Mouse (Mus musculus): ENCODE measurements around the gene Cd200r1. TPM values are rescaled to one million over a fixed set of nuclear protein-coding genes. Genes with fewer than 3 reads are reported as not detected.
"Not testable (repeated sequence)": the region's sequence is repeated elsewhere in the genome, so short reads cannot be mapped to it uniquely, and the experiment has no call there.

Gene Cd200r1
- polyA plus RNA-seq, 1 experiment from 2014 or later: 0.81 TPM

DNA sequence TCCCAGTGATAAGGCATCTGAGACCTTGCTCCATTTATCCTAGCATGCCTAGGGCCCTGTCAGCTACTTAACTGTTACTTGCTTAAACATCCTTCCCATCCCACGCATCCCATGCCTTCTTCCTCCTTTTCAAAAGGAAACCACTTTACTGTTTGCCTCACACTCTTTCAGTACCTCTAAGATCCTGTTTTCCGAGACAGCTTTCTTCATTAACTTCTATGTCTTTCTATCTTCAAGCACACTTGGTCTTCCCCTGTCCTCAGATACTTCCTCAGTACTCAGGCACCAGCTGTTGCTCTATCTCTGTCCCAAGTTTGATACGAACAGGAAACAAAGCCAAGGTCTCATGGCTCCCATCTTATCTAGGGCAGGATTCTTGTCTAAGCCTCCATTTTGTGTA is 8.1 kb downstream of the Cd200r1 start:
- no peaks in the 10 kb centered on the region for H3K36me3 ChIP-seq
- no peak overlapping the region for H3K4me3 ChIP-seq
- H3K27me3 ChIP-seq: no peaks in the 10 kb centered on the region
- no peak overlapping the region for H3K27ac ChIP-seq (replicated peaks)
- no peaks in the 10 kb centered on the region for H3K9me3 ChIP-seq
- no peaks in the 10 kb centered on the region for H3K4me1 ChIP-seq (replicated peaks)
- no peak for ATAC-seq (ENCODE audit: low read depth)
- no peak overlapping the region for H3K9ac ChIP-seq
- no peak overlapping the region for H3K4me2 ChIP-seq
- 89% methylated on average over 3 of the region's 3 CpGs for WGBS

DNA sequence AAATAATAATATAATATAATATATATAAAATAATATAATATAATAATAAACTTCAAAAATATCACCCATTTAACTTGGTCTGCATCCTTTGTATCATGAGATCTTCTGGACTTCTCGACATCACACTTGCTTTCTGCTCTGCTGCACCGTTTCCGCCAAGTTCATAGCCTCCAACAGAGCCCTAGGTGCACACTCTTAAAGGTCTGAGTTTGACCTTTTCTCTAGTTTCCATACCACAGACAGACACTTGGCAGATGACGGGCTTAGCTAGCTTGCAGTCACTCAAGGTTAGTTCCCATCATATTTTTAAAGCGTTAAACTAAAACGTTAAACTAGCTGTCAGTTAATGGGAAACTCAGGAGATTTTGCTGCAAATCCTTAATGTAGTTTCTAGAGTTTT is 8.7 kb downstream of the Cd200r1 start:
- Histone ChIP-seq H3K36me3 (no peaks in the 10 kb centered on the region), H3K9me3 (no peaks in the 10 kb centered on the region), H3K27ac (replicated peaks) (no peak overlapping the region), H3K9ac (no peak overlapping the region), H3K4me2 (no peak overlapping the region), H3K4me3 (no peak overlapping the region), H3K4me1 (replicated peaks) (no peaks in the 10 kb centered on the region), H3K27me3 (no peaks in the 10 kb centered on the region)
- no peak for ATAC-seq (ENCODE audit: low read depth)
- 89% methylated on average over 6 of the region's 6 CpGs for WGBS

DNA sequence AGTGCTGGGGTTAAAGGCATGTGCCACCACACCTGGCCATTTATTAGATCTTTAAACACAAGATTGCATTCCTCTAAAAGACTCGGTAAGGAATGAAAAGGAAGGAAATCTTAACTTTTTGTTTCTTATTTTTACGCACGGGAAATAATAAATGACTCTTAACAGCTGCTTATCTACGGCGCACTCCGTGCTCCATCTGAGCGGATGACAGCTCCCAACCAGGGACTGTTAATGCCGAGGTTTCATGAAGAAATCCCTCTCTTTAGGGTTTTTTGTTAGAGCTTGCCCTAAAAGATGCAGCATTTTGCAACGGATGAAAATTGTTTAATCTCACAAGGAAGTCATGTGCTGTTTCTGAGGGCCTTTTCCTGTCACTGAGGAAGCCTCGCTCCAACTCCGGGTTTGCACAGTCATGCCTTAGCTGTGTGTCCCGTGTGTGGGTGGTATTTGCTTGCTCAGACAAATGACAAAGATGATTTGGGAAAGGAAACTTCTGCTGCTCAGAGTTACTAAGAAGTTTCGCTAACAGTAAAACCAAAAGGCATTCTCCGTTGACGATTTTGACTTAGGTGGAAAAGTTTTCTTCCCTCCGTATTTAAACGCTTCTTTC is 13.1 kb downstream of the Cd200r1 start:
- no peaks in the 10 kb centered on the region for H3K4me1 ChIP-seq (replicated peaks)
- no peaks in the 10 kb centered on the region for H3K36me3 ChIP-seq
- H3K4me3 ChIP-seq: no peak overlapping the region
- ATAC-seq (ENCODE audit: low read depth): no peak
- no peak overlapping the region for H3K9ac ChIP-seq
- H3K9me3 ChIP-seq: no peaks in the 10 kb centered on the region
- WGBS: 84% methylated on average over 17 of the region's 17 CpGs
- H3K27ac ChIP-seq (replicated peaks): no peak overlapping the region
- no peaks in the 10 kb centered on the region for H3K27me3 ChIP-seq
- no peak overlapping the region for H3K4me2 ChIP-seq

DNA sequence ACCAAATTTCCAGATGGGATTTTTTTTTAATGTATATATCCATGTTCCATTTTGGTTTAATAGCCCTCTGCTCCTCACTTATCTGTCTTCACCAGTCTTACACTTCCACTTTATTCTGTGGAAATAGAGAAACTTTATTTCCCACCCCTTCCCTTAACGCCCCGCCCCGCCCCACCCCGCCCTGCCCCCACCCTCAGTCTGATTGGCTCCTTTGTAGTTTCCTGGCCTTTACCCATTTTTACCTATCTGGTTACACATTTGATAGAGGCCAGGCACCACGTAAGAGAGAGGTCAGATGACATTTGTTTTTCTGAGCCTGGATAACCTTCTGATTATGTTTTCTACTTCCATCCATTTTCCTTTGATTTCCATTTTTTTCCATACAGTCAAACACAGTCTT is 14.0 kb downstream of the Cd200r1 start:
- WGBS: 94% methylated on average over 5 of the region's 5 CpGs
- Histone ChIP-seq H3K4me2 (no peak overlapping the region), H3K9ac (no peak overlapping the region), H3K27ac (replicated peaks) (no peak overlapping the region), H3K9me3 (no peaks in the 10 kb centered on the region), H3K27me3 (no peaks in the 10 kb centered on the region), H3K4me1 (replicated peaks) (no peaks in the 10 kb centered on the region), H3K36me3 (no peaks in the 10 kb centered on the region), H3K4me3 (no peak overlapping the region)
- no peak for ATAC-seq (ENCODE audit: low read depth)

DNA sequence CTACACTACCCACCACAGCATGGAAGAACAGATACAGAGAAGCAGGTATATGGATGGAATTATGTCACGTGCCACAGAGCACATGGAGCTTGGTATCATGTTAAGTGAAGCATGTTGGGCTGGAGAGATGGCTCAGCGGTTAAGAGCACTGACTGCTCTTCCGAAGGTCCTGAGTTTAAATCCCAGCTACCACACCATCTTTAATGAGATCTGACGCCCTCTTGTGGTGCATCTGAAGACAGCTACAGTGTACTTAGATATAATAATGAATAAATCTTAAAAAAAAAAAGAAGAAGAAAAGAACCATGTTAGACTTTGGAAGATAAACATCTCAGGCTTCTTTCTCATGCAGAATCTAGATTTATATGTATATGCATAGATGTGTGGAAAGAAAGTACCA is 15.2 kb downstream of the Cd200r1 start:
- no peaks in the 10 kb centered on the region for H3K27me3 ChIP-seq
- no peak overlapping the region for H3K4me3 ChIP-seq
- 67% methylated on average over 4 of the region's 4 CpGs for WGBS
- no peaks in the 10 kb centered on the region for H3K4me1 ChIP-seq (replicated peaks)
- no peak for ATAC-seq (ENCODE audit: low read depth)
- H3K9me3 ChIP-seq: no peaks in the 10 kb centered on the region
- H3K36me3 ChIP-seq: no peaks in the 10 kb centered on the region
- H3K9ac ChIP-seq: no peak overlapping the region
- H3K27ac ChIP-seq (replicated peaks): no peak overlapping the region
- no peak overlapping the region for H3K4me2 ChIP-seq

DNA sequence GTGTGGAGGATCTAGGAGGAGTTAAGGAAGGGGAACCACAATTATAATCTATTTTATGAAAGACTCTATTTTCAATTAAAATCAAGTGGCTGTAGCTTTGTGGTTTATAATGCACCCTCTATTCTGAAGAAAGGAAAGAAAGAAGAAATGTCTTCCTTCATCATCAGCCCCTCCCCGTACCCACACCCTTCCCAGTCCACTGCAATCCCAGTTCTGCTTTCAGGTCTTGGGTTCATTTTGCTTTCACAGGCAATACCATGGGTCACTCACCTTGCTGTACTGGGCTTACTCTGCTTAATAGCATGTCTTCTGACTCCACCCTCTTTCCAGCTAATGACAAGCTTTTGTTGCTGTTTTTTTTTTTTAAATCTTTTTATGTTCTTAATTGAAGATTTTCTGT is 21.4 kb downstream of the Cd200r1 start:
- 90% methylated on average over 1 of the region's 1 CpGs for WGBS
- no peaks in the 10 kb centered on the region for H3K9me3 ChIP-seq
- no peak overlapping the region for H3K9ac ChIP-seq
- H3K27ac ChIP-seq (replicated peaks): no peak overlapping the region
- H3K4me2 ChIP-seq: no peak overlapping the region
- H3K27me3 ChIP-seq: no peaks in the 10 kb centered on the region
- no peak for ATAC-seq (ENCODE audit: low read depth)
- no peak overlapping the region for H3K4me3 ChIP-seq
- H3K36me3 ChIP-seq: no peaks in the 10 kb centered on the region
- no peaks in the 10 kb centered on the region for H3K4me1 ChIP-seq (replicated peaks)

DNA sequence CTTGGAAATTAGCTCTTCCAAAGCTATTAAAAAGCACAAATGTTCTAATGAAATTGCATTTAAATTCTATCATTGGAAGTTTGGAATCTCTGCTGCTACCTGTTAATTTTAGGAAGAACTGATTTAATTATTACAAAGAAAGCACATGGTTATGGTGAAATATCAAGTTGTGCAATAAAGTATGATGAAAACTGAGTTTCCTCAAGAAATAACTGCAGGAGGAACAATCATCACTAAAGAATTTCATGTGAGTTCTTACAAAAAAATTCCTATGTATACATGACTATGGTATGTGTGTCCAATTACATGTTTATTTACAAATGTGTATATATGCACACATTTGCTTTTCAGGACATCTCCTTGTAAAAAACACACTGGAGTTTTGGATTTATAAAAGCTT is 28.9 kb downstream of the Cd200r1 start:
- Histone ChIP-seq H3K27ac (replicated peaks) (no peak overlapping the region), H3K27me3 (no peaks in the 10 kb centered on the region), H3K4me2 (no peak overlapping the region), H3K9ac (no peak overlapping the region), H3K36me3 (no peaks in the 10 kb centered on the region), H3K4me1 (replicated peaks) (no peaks in the 10 kb centered on the region), H3K4me3 (no peak overlapping the region), H3K9me3 (no peaks in the 10 kb centered on the region)
- no peak for ATAC-seq (ENCODE audit: low read depth)

DNA sequence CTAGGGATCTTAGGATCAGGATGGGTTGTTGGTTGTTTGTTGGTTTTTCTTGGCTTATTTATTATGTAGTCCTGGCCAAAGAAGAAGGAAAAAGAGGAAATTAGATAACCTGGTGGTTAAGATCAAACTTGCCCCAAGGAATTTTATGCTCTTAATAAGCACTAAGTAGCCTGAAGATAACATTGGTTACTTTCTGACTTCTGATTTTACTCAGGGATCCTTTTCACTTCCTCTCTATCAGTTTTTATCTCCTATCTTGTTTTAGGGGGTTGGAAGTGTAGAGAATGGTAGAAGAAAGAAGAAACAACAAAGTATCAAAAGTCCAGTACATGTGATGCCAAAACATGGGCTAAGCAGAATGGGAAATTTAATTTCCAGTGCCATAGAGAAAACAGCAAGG is 40.4 kb downstream of the Cd200r1 start:
- Histone ChIP-seq H3K4me1 (replicated peaks) (no peaks in the 10 kb centered on the region), H3K9me3 (no peaks in the 10 kb centered on the region), H3K27ac (replicated peaks) (no peak overlapping the region), H3K4me2 (no peak overlapping the region), H3K36me3 (no peaks in the 10 kb centered on the region), H3K4me3 (no peak overlapping the region), H3K9ac (no peak overlapping the region), H3K27me3 (no peaks in the 10 kb centered on the region)
- no peak for ATAC-seq (ENCODE audit: low read depth)

DNA sequence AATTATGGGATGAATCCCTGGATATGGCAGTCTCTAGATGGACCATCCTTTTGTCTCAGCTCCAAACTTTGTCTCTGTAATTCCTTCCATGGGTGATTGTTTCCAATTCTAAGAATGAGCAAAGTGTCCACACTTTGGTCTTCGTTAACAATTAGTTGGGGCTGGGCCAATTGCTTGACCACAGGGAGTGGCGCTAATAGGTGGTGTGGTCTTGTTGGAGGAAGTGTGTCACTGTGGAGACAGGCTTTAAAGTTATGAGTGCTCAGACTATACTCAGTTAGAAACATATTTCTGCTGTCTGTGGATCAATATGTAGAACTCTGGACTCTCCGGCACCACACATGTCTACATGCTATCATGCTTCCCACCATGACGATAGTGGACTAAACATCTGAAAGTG is 44.7 kb downstream of the Cd200r1 start:
- WGBS: 95% methylated on average over 4 of the region's 4 CpGs
- H3K4me1 ChIP-seq (replicated peaks): not testable (repeated sequence)

DNA sequence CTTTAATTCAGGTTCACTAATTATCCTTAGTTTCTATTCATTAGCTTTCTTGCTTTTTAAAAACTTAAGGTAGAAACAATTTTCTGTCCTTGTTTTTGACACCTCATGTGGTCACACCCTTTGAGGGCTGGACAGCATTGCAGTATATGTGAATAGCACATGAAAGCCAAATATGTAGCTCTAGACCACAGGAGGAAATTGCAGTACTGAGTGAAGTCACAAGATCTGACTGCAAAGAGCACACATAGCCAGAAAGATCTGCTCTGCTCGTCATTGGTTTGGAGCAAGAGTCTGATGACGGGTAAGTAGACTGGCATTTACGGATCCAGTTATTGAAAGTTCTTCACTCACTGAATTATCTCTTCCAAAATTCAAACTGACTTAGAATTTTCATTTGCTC is 46.0 kb downstream of the Cd200r1 start, which contains the start of gene Cd200r4:
TSS of gene Cd200r4 (plus strand) at position 190 of the 400 bp plus-strand sequence.
- ATAC-seq (ENCODE audit: low read depth): no peak
- Histone ChIP-seq H3K27me3 (no peaks in the 10 kb centered on the region), H3K4me1 (replicated peaks) (no peaks in the 10 kb centered on the region), H3K4me2 (no peak within 1 kb of the TSS), H3K4me3 (no peak within 1 kb of the TSS), H3K27ac (replicated peaks) (no peak within 1 kb of the TSS), H3K9me3 (no peaks in the 10 kb centered on the region), H3K9ac (no peak within 1 kb of the TSS), H3K36me3 (no peaks in the 10 kb centered on the region)
- WGBS: 87% methylated on average over 3 of the region's 3 CpGs

More for the DNA sequence above, 44.7 kb downstream of the Cd200r1 start:
- H3K9me3 ChIP-seq; H3K27me3 ChIP-seq; H3K9ac ChIP-seq; H3K36me3 ChIP-seq; H3K27ac ChIP-seq (replicated peaks); ATAC-seq (ENCODE audit: low read depth); H3K4me3 ChIP-seq; H3K4me2 ChIP-seq: not testable (repeated sequence)

DNA sequence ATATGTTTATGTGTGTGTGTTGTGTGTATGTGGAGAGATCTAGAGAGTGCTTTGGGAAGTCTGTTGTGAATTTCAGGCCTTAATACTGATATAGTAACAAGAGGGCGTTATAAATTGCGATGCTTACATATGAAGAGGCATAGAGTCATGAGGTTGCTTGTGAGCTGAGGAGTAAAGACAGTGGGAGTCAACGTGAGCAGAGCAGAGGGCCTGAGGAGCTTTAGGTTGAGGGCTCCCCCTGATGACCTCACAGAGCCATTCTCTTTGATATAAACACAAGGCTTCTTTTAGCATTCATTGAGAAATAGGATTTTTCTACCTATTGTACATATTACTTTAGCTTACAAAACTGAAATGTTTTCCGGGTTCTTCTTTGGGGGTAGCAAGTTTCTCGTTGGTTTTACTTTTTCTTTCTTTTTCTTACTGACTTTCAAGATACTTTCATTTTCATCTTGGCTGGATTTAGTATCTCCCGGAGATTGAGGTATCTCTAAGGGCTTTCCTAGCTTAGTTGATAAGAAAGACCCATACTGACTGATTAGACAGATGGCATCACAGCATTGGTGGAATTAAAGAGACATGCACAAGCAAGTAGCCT is 47.0 kb downstream of the Cd200r1 start:
- H3K9me3 ChIP-seq: no peaks in the 10 kb centered on the region
- no peak overlapping the region for H3K4me2 ChIP-seq
- H3K4me3 ChIP-seq: no peak overlapping the region
- H3K27ac ChIP-seq (replicated peaks): no peak overlapping the region
- WGBS: 88% methylated on average over 6 of the region's 6 CpGs
- no peak for ATAC-seq (ENCODE audit: low read depth)
- no peaks in the 10 kb centered on the region for H3K27me3 ChIP-seq
- no peak overlapping the region for H3K9ac ChIP-seq
- H3K36me3 ChIP-seq: no peaks in the 10 kb centered on the region
- no peaks in the 10 kb centered on the region for H3K4me1 ChIP-seq (replicated peaks)

DNA sequence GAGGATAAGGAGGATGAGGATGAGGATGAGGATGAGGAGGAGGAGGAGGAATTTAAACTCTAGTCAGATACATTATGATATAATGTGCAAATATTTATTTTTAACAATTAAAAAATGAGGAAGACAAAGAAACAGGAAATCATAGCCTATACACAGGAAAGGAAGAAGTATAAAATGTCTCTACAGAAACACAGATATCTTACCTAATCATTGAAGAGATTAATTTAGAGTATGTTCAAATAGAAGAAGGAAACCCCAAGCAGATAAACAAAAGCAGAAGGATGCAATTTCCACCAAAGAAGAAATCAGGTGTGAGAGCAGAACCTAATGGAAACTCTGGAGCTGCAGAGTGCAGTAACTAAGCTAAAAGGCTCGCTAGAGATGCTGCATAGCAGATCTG is 52.5 kb downstream of the Cd200r1 start:
- Histone ChIP-seq H3K36me3 (no peaks in the 10 kb centered on the region), H3K4me2 (no peak overlapping the region), H3K27me3 (no peaks in the 10 kb centered on the region), H3K4me3 (no peak overlapping the region), H3K9ac (no peak overlapping the region), H3K27ac (replicated peaks) (no peak overlapping the region), H3K4me1 (replicated peaks) (no peaks in the 10 kb centered on the region), H3K9me3 (no peaks in the 10 kb centered on the region)
- no peak for ATAC-seq (ENCODE audit: low read depth)
- WGBS: 46% methylated on average over 1 of the region's 1 CpGs

DNA sequence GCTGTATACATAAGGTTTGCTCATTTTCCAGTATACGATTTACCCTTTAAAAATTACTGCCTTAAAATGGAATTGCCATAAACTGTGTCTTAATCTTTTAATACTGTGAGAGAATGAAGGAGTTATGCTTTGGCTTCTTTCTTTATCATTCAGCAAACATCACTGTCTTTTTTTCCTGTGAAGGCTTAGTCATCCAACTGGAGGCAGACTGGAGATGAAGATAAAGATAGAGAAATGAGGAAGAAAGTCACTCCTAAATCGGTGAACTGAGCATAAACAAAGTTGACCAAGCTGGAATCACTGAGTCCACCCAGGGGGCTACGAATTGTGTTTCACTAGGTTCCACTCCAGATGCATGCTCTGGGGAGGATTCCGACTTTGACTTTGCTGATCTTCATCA is 55.0 kb downstream of the Cd200r1 start:
- no peak for ATAC-seq (ENCODE audit: low read depth)

More for the DNA sequence above, 55.0 kb downstream of the Cd200r1 start:
- H3K4me3 ChIP-seq: no peak overlapping the region
- H3K36me3 ChIP-seq: no peaks in the 10 kb centered on the region
- H3K9me3 ChIP-seq: no peaks in the 10 kb centered on the region
- no peak overlapping the region for H3K9ac ChIP-seq
- no peaks in the 10 kb centered on the region for H3K4me1 ChIP-seq (replicated peaks)
- H3K4me2 ChIP-seq: no peak overlapping the region
- H3K27me3 ChIP-seq: no peaks in the 10 kb centered on the region
- 89% methylated on average over 4 of the region's 4 CpGs for WGBS
- no peak overlapping the region for H3K27ac ChIP-seq (replicated peaks)
